Mouse (Mus musculus): ENCODE measurements around the gene Igsf21. TPM values are rescaled to one million over a fixed set of nuclear protein-coding genes. Genes with fewer than 3 reads are reported as not detected.

Igsf21 gene
- polyA plus RNA-seq, 1 experiment from 2014 or later = 0.10 TPM

GRCm38 (mm10) chr4:140187404-140188145 is 59.0 kb downstream of the Igsf21 start:
- Histone ChIP-seq H3K27me3 (replicated peaks) (peaks cover 3% of the 10 kb centered on the region; the same call in 1 of the 2 replicates), H3K36me3 (no peaks in the 10 kb centered on the region), H3K9me3 (replicated peaks) (no peaks in the 10 kb centered on the region), H3K4me2 (peak overlapping the region; percentile 45), H3K4me3 (0 out of 2 replicates have a peak overlapping the region, but pooled peaks have one; percentile 2), H3K9ac (no peak overlapping the region), H3K27ac (no peak overlapping the region; the same call in 1 of the 2 replicates), H3K4me1 (peaks cover 38% of the 10 kb centered on the region)
- 68% methylated on average over 8 of the region's 8 CpGs for WGBS (ENCODE audit: insufficient replicate concordance)
- ATAC-seq = peak; percentile 74

DNA sequence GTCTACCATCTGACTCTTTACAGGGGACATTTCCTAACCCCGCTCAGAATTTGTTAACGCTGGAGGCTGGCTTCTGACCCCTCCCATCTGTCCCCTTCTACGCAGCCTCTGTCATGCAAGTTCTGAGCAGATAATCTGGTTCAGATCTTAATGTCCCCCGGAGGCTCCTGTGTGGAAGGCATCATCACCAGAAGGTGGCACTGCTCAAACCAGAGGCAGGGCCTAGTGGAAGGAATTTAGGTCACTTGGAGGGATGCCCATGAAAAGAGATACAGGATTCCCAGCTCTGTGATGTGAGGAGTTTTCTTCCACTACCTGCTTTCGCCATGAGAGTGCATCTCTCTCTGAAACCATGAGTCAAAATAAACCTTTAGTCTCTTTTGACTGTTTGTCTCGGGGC is 67.0 kb downstream of the Igsf21 start:
- ATAC-seq = no peak
- no peaks in the 10 kb centered on the region for H3K9me3 ChIP-seq (replicated peaks)
- H3K4me2 ChIP-seq = no peak overlapping the region
- H3K36me3 ChIP-seq = no peaks in the 10 kb centered on the region
- H3K4me1 ChIP-seq = peaks cover 25% of the 10 kb centered on the region
- H3K9ac ChIP-seq = no peak overlapping the region
- H3K27ac ChIP-seq = no peak overlapping the region
- H3K27me3 ChIP-seq (replicated peaks) = 0 out of 2 replicates have a peak, but pooled peaks cover 3% of the 10 kb centered on the region
- WGBS (ENCODE audit: insufficient replicate concordance) = 57% methylated on average over 6 of the region's 6 CpGs
- H3K4me3 ChIP-seq = no peak overlapping the region

- H3K4me1 ChIP-seq = peaks cover 24% of the 10 kb centered on the region
- H3K9ac ChIP-seq = no peak overlapping the region
- no peaks in the 10 kb centered on the region for H3K9me3 ChIP-seq (replicated peaks)
- no peak for ATAC-seq
- H3K36me3 ChIP-seq = no peaks in the 10 kb centered on the region
- H3K27ac ChIP-seq = no peak overlapping the region
- 79% methylated on average over 6 of the region's 6 CpGs for WGBS (ENCODE audit: insufficient replicate concordance)
- no peak overlapping the region for H3K4me2 ChIP-seq
- H3K27me3 ChIP-seq (replicated peaks) = 0 out of 2 replicates have a peak, but pooled peaks cover 7% of the 10 kb centered on the region
- no peak overlapping the region for H3K4me3 ChIP-seq
These were observed 69.5 kb downstream of the Igsf21 start for GRCm38 (mm10) chr4:140177055-140177454.

DNA sequence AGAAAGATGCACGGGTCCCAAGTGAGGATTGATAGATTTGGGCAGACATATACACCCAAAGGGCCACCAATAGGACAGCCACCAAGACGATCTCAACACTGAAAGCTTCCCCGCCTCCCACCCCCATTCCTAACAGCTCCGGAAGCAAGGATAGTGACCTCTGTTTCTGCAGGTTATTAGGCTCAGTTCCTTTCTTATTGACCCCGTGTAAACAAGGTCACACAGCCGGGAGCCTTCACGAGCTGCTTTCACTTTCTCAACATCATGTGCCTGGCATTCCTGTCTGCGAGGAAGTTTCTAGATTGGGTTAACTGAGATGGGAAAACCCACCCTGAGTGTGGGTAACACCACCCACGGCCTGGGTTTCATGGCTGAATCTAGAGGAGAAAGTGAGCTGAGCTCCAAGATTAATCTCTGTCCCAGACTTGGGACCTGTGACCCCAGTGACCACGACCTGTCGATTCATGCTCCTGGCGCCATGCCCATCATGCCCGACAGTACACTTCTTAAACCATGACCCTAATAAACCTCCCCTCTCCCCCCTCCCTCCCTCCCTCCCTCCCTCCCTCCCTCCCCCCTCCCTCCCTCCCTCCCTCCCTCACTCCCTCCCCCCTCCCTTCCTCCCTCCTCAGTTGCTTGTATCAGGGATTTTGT is 72.7 kb downstream of the Igsf21 start:
- H3K9me3 ChIP-seq (replicated peaks) = no peaks in the 10 kb centered on the region
- H3K4me1 ChIP-seq = 0 out of 2 replicates have a peak, but pooled peaks cover 5% of the 10 kb centered on the region
- H3K4me2 ChIP-seq = 0 out of 2 replicates have a peak overlapping the region, but pooled peaks have one; percentile 17
- no peak overlapping the region for H3K9ac ChIP-seq
- H3K4me3 ChIP-seq = no peak overlapping the region
- 41% methylated on average over 13 of the region's 13 CpGs for WGBS (ENCODE audit: insufficient replicate concordance)
- H3K36me3 ChIP-seq = no peaks in the 10 kb centered on the region
- no peak overlapping the region for H3K27ac ChIP-seq
- ATAC-seq = no peak
- H3K27me3 ChIP-seq (replicated peaks) = peaks cover 4% of the 10 kb centered on the region; the same call in 1 of the 2 replicates

DNA sequence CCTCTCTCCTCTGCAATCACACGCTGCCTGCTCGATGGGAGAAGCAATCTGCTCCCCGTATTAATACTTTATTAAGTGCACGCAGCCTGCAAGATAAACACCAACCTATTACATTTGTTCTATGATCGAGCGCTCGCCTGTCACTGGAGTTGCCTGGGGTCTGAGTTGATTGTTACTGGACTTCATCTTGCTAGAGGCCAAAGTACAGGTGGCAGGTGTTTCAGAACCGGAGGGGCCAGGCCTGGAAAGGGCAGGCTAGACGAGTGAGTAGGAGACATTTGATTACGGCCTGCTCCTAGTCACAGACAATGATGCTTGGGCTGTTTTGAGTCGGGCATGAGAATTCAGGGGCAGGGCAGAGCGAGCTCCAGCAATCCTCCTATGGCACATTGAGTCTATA is 73.5 kb downstream of the Igsf21 start:
- WGBS (ENCODE audit: insufficient replicate concordance) = 69% methylated on average over 12 of the region's 12 CpGs
- H3K9me3 ChIP-seq (replicated peaks) = no peaks in the 10 kb centered on the region
- 0 out of 2 replicates have a peak, but pooled peaks cover 5% of the 10 kb centered on the region for H3K4me1 ChIP-seq

DNA sequence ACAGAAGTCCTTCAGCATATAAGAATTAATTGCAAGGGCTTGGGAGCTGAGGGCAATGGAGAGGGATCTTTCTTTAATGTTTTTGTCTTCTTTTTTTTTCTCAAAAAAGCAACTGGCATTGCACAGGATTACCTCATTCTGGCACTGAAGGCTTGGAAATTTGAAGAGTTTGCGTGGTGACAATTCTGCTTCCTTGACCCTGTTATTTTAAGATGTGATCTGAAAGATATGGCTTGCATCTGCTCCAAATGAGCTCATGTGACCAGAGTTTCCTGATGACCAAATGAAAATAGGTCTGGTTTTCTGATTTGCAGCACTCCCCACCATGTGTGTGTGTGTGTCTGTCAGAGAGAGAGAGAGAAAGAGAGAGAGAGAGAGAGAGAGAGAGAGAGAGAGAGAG is 74.7 kb downstream of the Igsf21 start:
- no peaks in the 10 kb centered on the region for H3K9me3 ChIP-seq (replicated peaks)
- WGBS (ENCODE audit: insufficient replicate concordance) = 54% methylated on average over 1 of the region's 1 CpGs
- H3K27me3 ChIP-seq (replicated peaks) = peaks cover 4% of the 10 kb centered on the region; the same call in 1 of the 2 replicates
- no peak for ATAC-seq
- H3K9ac ChIP-seq = no peak overlapping the region
- H3K4me1 ChIP-seq = 0 out of 2 replicates have a peak, but pooled peaks cover 5% of the 10 kb centered on the region
- H3K27ac ChIP-seq = no peak overlapping the region
- no peak overlapping the region for H3K4me3 ChIP-seq
- H3K36me3 ChIP-seq = no peaks in the 10 kb centered on the region
- no peak overlapping the region for H3K4me2 ChIP-seq

More for the DNA sequence above, 73.5 kb downstream of the Igsf21 start:
- H3K4me3 ChIP-seq = no peak overlapping the region
- ATAC-seq = no peak
- no peak overlapping the region for H3K4me2 ChIP-seq
- H3K27ac ChIP-seq = no peak overlapping the region
- H3K27me3 ChIP-seq (replicated peaks) = peaks cover 4% of the 10 kb centered on the region; the same call in 1 of the 2 replicates
- H3K9ac ChIP-seq = no peak overlapping the region
- H3K36me3 ChIP-seq = no peaks in the 10 kb centered on the region

DNA sequence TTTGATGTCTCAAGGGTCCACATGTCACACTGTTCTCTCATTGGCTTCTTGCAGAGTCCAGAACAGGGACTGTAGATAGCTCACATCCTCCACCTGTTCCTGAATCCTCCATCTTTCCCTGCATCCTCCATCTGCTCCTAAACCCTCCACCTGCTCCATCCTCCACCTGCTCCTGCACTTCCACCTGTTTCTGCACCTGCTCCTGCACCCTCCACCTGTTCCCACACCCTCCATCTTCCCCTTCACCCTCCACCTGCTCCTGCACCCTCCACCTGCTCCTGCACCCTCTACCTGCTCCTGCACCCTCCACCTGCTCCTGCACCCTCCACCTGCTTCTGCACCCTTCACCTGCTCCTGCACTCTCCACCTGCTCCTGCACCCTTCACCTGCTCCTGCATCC is 75.4 kb downstream of the Igsf21 start:
- Histone ChIP-seq H3K4me3 (no peak overlapping the region), H3K27me3 (replicated peaks) (peaks cover 4% of the 10 kb centered on the region; the same call in 1 of the 2 replicates), H3K4me1 (0 out of 2 replicates have a peak, but pooled peaks cover 5% of the 10 kb centered on the region), H3K9ac (no peak overlapping the region), H3K27ac (no peak overlapping the region), H3K36me3 (no peaks in the 10 kb centered on the region), H3K9me3 (replicated peaks) (no peaks in the 10 kb centered on the region), H3K4me2 (no peak overlapping the region)
- no peak for ATAC-seq

GRCm38 (mm10) chr4:140165851-140166250 is 80.7 kb downstream of the Igsf21 start:
- WGBS (ENCODE audit: insufficient replicate concordance) = 51% methylated on average over 7 of the region's 7 CpGs
- H3K27ac ChIP-seq = no peak overlapping the region
- no peaks in the 10 kb centered on the region for H3K36me3 ChIP-seq
- no peak overlapping the region for H3K4me3 ChIP-seq
- no peak overlapping the region for H3K4me2 ChIP-seq
- no peak for ATAC-seq
- H3K4me1 ChIP-seq = no peaks in the 10 kb centered on the region
- no peaks in the 10 kb centered on the region for H3K9me3 ChIP-seq (replicated peaks)
- H3K27me3 ChIP-seq (replicated peaks) = no peaks in the 10 kb centered on the region; the same call in 1 of the 2 replicates
- no peak overlapping the region for H3K9ac ChIP-seq

DNA sequence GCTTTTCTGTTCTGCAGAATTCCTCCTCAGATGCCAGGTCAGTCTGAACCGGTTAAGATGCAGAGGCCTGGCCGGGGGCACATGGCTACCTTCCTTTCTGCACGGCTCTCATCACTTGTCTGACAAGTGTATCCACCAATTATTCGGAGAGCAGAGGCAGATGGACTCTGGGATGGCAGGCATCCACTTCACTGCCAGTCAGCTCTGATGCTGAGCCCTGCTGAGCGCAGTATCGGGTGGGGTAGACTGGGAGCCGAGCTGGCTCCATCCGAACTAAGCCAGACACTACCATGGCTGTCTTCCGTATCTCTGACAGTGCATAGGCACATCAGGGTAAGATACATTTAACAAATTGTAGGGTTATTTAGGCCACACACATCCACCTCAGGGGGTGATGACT is 81.9 kb downstream of the Igsf21 start:
- no peak overlapping the region for H3K9ac ChIP-seq
- no peak for ATAC-seq
- no peak overlapping the region for H3K27ac ChIP-seq
- H3K9me3 ChIP-seq (replicated peaks) = no peaks in the 10 kb centered on the region
- WGBS (ENCODE audit: insufficient replicate concordance) = 78% methylated on average over 9 of the region's 9 CpGs
- H3K4me3 ChIP-seq = no peak overlapping the region
- H3K27me3 ChIP-seq (replicated peaks) = no peaks in the 10 kb centered on the region; the same call in 1 of the 2 replicates
- no peak overlapping the region for H3K4me2 ChIP-seq
- no peaks in the 10 kb centered on the region for H3K4me1 ChIP-seq
- H3K36me3 ChIP-seq = no peaks in the 10 kb centered on the region

GRCm38 (mm10) chr4:140159617-140160016 is 87.0 kb downstream of the Igsf21 start:
- Histone ChIP-seq H3K4me2 (no peak overlapping the region), H3K4me1 (no peaks in the 10 kb centered on the region), H3K27me3 (replicated peaks) (no peaks in the 10 kb centered on the region), H3K36me3 (no peaks in the 10 kb centered on the region), H3K9ac (no peak overlapping the region), H3K4me3 (no peak overlapping the region), H3K9me3 (replicated peaks) (no peaks in the 10 kb centered on the region), H3K27ac (no peak overlapping the region)
- WGBS (ENCODE audit: insufficient replicate concordance) = 13% methylated on average over 3 of the region's 3 CpGs
- no peak for ATAC-seq

DNA sequence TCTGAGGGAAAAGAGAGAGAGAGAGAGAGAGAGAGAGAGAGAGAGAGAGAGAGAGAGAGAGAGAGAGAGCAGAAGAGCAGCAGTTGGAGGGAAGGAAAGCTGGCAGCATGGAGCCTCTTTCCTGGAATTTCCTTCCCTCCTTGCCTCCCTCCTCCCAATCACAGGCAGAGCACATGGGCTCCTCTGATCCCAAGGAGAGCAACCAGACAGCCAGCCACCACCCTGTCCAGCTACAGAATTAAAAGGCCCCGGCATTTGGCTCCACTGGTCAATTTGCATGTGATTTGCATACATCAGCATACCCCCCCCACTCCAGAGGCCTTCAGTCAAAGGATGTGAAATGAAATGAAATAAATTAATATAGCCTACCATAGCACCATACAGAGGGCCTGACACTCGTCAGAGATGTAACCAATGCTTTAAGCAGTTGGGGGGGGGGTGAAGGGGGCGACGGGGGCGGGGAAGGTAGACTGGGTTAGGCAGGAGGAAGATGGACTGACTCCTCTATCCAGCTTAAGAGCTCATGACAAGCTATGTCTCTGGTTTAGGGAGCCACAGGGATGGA is 91.6 kb downstream of the Igsf21 start:
- H3K27ac ChIP-seq = no peak overlapping the region
- no peak for ATAC-seq
- H3K4me2 ChIP-seq = no peak overlapping the region
- H3K4me1 ChIP-seq = no peaks in the 10 kb centered on the region
- H3K4me3 ChIP-seq = no peak overlapping the region
- H3K9ac ChIP-seq = no peak overlapping the region
- no peaks in the 10 kb centered on the region for H3K36me3 ChIP-seq
- H3K9me3 ChIP-seq (replicated peaks) = no peaks in the 10 kb centered on the region
- WGBS (ENCODE audit: insufficient replicate concordance) = 54% methylated on average over 5 of the region's 5 CpGs
- no peaks in the 10 kb centered on the region for H3K27me3 ChIP-seq (replicated peaks)

- Histone ChIP-seq H3K27me3 (replicated peaks) (no peaks in the 10 kb centered on the region), H3K27ac (no peak overlapping the region), H3K9ac (no peak overlapping the region), H3K36me3 (no peaks in the 10 kb centered on the region), H3K9me3 (replicated peaks) (no peaks in the 10 kb centered on the region), H3K4me1 (no peaks in the 10 kb centered on the region), H3K4me3 (no peak overlapping the region), H3K4me2 (no peak overlapping the region)
- 67% methylated on average over 5 of the region's 5 CpGs for WGBS (ENCODE audit: insufficient replicate concordance)
- no peak for ATAC-seq
These were observed 92.1 kb downstream of the Igsf21 start for GRCm38 (mm10) chr4:140154484-140154883.
